Mouse (Mus musculus): ENCODE results near the gene Ptbp3.

DNA sequence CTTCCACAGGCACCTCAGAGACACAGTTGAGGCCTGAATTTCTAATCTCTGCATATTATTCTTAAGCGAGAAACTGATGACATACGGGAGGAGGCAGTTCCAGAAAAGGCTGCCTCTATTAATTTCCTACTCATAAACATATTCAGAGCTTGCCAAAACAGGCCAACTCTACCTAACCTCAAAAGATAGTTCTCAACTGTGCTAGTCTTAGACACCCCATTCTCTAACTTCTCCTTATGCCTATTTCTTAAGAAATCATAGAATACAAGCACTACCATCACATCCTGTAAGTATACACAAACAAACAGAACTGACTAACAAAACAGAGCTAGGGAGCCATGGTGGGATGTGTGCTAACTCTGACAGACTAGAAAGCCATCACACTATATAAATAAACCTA lies 4.5 kb downstream of the Ptbp3 start:
- no peak for TF ChIP-seq CTCF (IDR thresholded peaks at IDR 0.05; ENCODE audit: control insufficient read depth, insufficient read depth, insufficient read length)
- TF ChIP-seq FOSL1 (IDR thresholded peaks at IDR 0.05; ENCODE audit: insufficient read depth, low read length, poor library complexity, severe bottlenecking) = no peak
